Mouse (Mus musculus) liver, embryonic 11.5 days (tissue): ENCODE measurements around the gene Lmo2. TPM values are rescaled to one million over a fixed set of nuclear protein-coding genes. Genes with fewer than 3 reads are reported as not detected.

Source experiments
- ATAC-seq: fragments of 200-750 bp; cut with Nextera tagmentation; replicated peaks from 2 replicates; pipeline ENCODE4 v1.8.0; 2017; ENCODE audit warnings: moderate number of reproducible peaks, mild to moderate bottlenecking, moderate TSS enrichment, moderate library complexity; ENCODE audit not compliant: low FRiP score
- DNase-seq: peaks from one replicate; pipeline ENCODE4 v3.0.0-alpha.2; 2017; ENCODE audit warnings: low spot score
- H3K27ac ChIP-seq: fragments of 300-500 bp; sonication (generic); 2 replicates; pipeline ENCODE4 v1.5.1; 2014; ENCODE audit warnings: mild to moderate bottlenecking, low read depth, low read length, control low read depth
- H3K27me3 ChIP-seq: fragments of 300-500 bp; sonication (generic); replicated peaks from 2 replicates; pipeline ENCODE4 v1.6.1; 2014; ENCODE audit warnings: low read length, mixed read lengths; ENCODE audit not compliant: control insufficient read depth, insufficient read depth
- H3K36me3 ChIP-seq: fragments of 300-500 bp; sonication (generic); 2 replicates; pipeline ENCODE4 v1.6.1; 2014; ENCODE audit warnings: mild to moderate bottlenecking, low read length, moderate library complexity, mixed read lengths; ENCODE audit not compliant: control insufficient read depth, insufficient read depth
- H3K4me1 ChIP-seq: fragments of 300-500 bp; sonication (generic); replicated peaks from 2 replicates; pipeline ENCODE4 v1.6.1; 2014; ENCODE audit warnings: low read length, mixed read lengths; ENCODE audit not compliant: control insufficient read depth, insufficient read depth
- H3K4me2 ChIP-seq: fragments of 300-500 bp; sonication (generic); 2 replicates; pipeline ENCODE4 v1.6.1; 2014; ENCODE audit warnings: mild to moderate bottlenecking, control low read depth, moderate library complexity
- H3K4me3 ChIP-seq: fragments of 300-500 bp; sonication (generic); 2 replicates; pipeline ENCODE4 v1.5.1; 2014; ENCODE audit warnings: low read depth, low read length, control low read depth
- H3K9ac ChIP-seq: fragments of 300-500 bp; sonication (generic); 2 replicates; pipeline ENCODE4 v1.6.1; 2014; ENCODE audit warnings: low read depth, low read length, control low read depth
- H3K9me3 ChIP-seq: fragments of 300-500 bp; sonication (generic); 2 replicates; pipeline ENCODE4 v1.6.1; 2016; ENCODE audit warnings: low read length, inconsistent platforms, mixed read lengths; ENCODE audit not compliant: control insufficient read depth
- WGBS: fragments of 180-500 bp; shearing (Covaris S2); extraction: QIAGEN DNeasy Blood & Tissue Kit; methylation state at CpG from one replicate; pipeline ENCODE4 v1.1.7; 2014; 5-methylcytosine and 5-hydroxymethylcytosine counted together
- polyA plus RNA-seq: library from polyadenylated mRNA; unstranded; fragments of >200 nt; fragmentation: Nextera tagmentation; extraction: Ambion mirVana; gene quantifications from 2 replicates; pipeline ENCODE4 v1.2.1, GENCODE M21; 2014

Gene Lmo2
- polyA plus RNA-seq, 1 experiment from 2014 or later, result 191 TPM

DNA sequence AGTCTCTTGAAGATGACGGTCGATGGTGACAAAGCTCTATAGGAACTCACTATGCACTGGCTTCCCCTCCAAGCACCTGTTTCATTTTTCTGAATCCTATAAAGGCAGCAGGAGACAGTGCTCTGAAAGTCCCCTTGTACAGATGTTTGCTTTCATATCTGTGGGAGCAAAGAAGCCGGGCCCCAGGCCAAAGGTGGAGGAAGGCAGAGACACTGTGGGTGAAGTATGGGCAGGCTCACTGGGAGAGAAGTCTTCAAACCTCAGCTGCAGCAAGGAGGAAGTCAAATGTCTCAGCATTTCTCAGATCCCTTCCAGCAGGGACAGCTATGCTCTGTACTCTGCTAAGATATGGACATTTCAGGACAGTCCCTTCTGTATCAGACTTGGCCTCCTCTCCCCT, 7.6 kb downstream of the Lmo2 start:
- peak overlapping the region; percentile 18; the same call in 1 of the 2 replicates for H3K4me2 ChIP-seq
- peak overlapping the region; percentile 57 for H3K27ac ChIP-seq
- no peak overlapping the region for H3K9ac ChIP-seq
- no peak overlapping the region for H3K4me3 ChIP-seq
- no peak for DNase-seq
- H3K9me3 ChIP-seq, result no peaks in the 10 kb centered on the region
- no peak for ATAC-seq
- peaks cover 34% of the 10 kb centered on the region for H3K4me1 ChIP-seq
- H3K36me3 ChIP-seq, result peaks cover 3% of the 10 kb centered on the region; the same call in 1 of the 2 replicates
- 76% methylated on average over 3 of the region's 3 CpGs for WGBS
- no peaks in the 10 kb centered on the region for H3K27me3 ChIP-seq

DNA sequence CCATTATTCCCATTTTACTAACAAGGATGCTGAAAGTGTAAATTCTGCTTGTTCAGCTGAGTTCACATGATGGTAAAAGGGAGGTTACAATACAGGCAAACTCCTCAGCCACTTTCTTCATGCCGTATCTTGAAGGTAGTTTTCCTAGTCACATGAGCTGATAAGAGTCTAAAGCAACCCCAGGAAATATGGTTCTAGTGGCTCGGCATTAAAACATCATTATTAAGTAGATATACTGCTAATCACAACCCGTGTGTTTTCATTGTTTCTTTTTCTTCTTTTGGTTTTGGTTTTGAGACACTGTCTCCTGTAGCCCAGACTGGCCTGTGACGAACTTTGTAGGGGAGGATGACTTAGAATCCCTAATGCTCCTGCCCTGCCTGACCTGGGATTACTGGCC, 10.4 kb downstream of the Lmo2 start:
- peak overlapping the region; percentile 91 for H3K4me3 ChIP-seq
- H3K9ac ChIP-seq, result peak overlapping the region; percentile 98; the same call in 1 of the 2 replicates
- DNase-seq (no peak), ATAC-seq (no peak)
- H3K27me3 ChIP-seq, result peaks cover 3% of the 10 kb centered on the region; the same call in 1 of the 2 replicates
- H3K36me3 ChIP-seq, result peaks cover 5% of the 10 kb centered on the region
- WGBS, result 38% methylated on average over 4 of the region's 4 CpGs
- no peaks in the 10 kb centered on the region for H3K9me3 ChIP-seq
- H3K4me1 ChIP-seq, result peaks cover 30% of the 10 kb centered on the region
- H3K4me2 ChIP-seq, result peak overlapping the region; percentile 83
- peak overlapping the region; percentile 93; the same call in 1 of the 2 replicates for H3K27ac ChIP-seq

DNA sequence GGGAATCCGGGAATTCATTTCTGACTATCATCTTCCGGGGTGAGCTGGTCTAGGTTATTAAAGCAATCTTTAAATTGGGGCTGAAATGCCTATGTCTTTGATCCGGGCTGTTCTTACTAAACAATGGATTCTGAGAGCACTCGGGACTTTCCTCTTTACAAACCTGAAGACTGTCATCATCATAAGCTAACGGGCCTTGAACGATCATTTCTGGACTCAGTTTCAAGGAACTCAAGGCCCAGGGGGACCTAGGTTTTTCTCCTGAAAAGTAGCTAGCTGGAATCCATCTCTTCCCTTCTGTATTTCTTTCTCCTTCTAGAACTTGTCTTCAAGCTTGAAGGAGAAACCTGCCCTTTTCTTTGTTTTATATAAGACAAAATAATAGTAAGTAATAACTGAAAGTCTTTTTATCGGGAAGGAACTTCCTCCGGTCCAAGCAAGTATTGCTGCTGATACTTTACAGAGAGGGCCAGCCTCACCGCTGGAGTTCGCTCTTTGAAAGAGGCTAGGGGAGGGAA, 11.2 kb downstream of the Lmo2 start:
- peaks cover 3% of the 10 kb centered on the region; the same call in 1 of the 2 replicates for H3K27me3 ChIP-seq
- H3K4me2 ChIP-seq, result peak overlapping the region; percentile 83
- no peaks in the 10 kb centered on the region for H3K9me3 ChIP-seq
- H3K9ac ChIP-seq, result peak overlapping the region; percentile 98
- 19% methylated on average over 10 of the region's 10 CpGs for WGBS
- ATAC-seq (no peak), DNase-seq (no peak)
- peak overlapping the region; percentile 93 for H3K27ac ChIP-seq
- H3K36me3 ChIP-seq, result peaks cover 10% of the 10 kb centered on the region
- H3K4me1 ChIP-seq, result peaks cover 31% of the 10 kb centered on the region
- H3K4me3 ChIP-seq, result peak overlapping the region; percentile 91

DNA sequence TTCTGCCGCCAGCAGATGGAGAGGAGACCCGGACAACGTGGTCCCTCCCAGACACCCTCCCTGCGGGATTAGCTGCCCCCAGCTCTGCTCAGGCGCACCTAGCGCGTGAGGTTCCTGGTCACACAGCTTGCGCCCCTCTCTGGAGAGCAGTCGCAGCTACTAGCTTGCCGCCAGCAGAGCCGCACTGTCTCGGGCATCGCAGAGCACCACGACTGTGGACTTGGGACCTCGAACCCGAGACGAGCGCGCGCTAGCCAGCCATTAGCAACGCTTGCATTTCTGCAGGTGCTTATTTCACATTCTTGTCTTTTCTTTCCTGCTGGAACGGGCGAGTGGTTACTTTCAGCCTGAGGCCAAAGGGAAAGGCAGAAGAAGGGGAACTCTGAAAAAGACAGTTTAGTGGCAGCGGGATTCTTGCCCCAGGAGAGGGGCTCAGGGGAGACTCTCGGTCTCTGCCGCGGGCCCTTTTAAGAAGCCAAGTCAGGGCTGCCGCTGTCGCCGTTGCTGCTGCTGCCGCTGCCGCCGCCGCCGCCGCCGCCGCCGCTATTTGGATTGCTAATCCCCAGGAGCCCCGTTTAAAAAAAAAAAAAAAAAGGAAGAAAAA, 11.8 kb downstream of the Lmo2 start:
- WGBS, result under 1% methylated on average over 40 of the region's 40 CpGs
- H3K27ac ChIP-seq, result peak overlapping the region; percentile 93
- peaks cover 30% of the 10 kb centered on the region for H3K4me1 ChIP-seq
- peaks cover 10% of the 10 kb centered on the region for H3K36me3 ChIP-seq
- H3K27me3 ChIP-seq, result peaks cover 3% of the 10 kb centered on the region; the same call in 1 of the 2 replicates
- DNase-seq (peak; percentile 79), ATAC-seq (peak; percentile 91)
- peak overlapping the region; percentile 98 for H3K9ac ChIP-seq
- peak overlapping the region; percentile 83 for H3K4me2 ChIP-seq
- peak overlapping the region; percentile 91 for H3K4me3 ChIP-seq
- no peaks in the 10 kb centered on the region for H3K9me3 ChIP-seq

DNA sequence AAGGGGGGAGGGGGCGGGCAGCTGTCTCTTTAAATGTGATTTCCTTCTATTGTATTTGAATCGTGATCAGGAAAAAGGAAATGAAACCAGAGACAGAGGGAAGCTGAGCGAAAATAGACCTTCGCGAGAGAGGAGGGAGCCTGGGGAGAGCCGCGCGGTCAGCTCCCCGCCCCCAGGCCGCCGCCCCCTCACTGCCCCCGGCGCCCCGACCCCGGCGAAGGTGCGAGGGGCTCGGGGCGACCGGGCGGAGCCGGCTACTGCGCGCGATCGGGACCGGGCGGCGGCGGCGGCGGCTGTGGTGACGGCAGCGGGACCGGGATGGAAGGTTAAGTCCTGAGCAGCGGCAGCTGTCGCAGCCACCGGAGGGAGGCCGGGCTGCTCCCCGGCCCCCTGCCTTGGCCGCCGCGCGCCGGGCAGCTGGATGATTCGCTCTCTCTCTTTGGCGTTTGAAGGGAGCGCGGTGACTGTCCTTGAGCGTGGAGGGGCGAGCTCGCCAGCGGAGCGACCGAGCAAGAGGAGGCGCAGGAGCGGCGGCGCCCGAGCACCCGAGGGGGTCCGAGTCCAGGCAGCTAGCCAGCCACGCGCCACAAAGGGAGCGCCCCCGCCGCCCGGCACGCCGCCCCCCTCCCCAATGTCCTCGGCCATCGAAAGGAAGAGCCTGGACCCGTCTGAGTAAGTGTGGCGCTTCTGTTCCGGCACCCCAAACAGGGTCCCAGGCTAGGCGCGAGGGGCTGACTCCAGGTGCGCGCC, 12.4 kb downstream of the Lmo2 start:
- peaks cover 3% of the 10 kb centered on the region; the same call in 1 of the 2 replicates for H3K27me3 ChIP-seq
- under 1% methylated on average over 62 of the region's 79 CpGs for WGBS
- H3K9me3 ChIP-seq, result no peaks in the 10 kb centered on the region
- ATAC-seq, result 0 out of 2 replicates have a peak, but pooled peaks have one; percentile 13
- peaks cover 23% of the 10 kb centered on the region for H3K4me1 ChIP-seq
- H3K36me3 ChIP-seq, result peaks cover 7% of the 10 kb centered on the region
- H3K27ac ChIP-seq, result peak overlapping the region; percentile 93
- peak overlapping the region; percentile 83 for H3K4me2 ChIP-seq
- DNase-seq, result peak; percentile 67
- peak overlapping the region; percentile 98 for H3K9ac ChIP-seq
- peak overlapping the region; percentile 91 for H3K4me3 ChIP-seq

DNA sequence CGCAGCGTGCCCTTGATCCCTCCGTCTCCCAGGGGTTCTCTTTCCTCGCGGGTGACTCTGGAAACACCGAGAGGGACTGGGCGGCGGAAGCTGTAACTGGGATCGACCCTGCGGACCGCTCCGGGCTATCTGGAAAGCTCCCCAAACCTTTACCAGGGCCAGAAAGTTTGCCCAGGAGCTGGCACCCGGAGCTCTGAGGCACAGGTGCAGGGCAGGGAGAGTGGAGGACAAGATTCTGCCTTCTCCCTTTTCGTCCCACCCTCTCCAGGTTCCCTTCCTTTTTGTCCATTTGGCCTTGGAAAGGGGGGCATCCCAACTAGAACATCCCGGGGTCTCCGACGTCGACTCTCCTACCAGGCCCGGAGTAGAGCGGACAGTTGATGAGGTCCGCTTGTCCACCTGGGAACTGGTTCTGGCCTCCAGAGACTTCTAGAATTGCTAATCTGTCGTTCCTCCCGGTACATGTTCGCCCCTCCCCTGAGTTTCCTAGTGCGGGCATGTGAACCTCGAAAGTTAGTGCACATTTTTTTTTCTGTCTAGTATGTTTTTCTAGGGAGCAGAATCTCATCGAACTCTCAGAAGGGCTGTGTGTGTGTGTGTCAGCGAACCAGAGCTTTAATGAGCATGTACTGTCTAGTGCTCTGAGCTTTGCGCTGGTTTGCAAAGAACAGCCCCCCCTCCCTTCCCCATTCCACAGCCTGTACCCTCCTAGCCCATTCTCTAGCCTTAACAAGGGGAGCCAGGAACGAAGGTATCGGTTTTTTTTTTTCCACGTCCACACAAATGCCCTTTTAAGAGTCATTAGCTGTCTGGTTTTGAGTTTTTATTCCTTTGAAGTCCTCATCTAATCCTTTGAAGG, 13.2 kb downstream of the Lmo2 start:
- Histone ChIP-seq H3K27ac (peak overlapping the region; percentile 93), H3K9ac (peak overlapping the region; percentile 98), H3K4me1 (peaks cover 21% of the 10 kb centered on the region), H3K4me3 (peak overlapping the region; percentile 91), H3K4me2 (peak overlapping the region; percentile 83), H3K9me3 (no peaks in the 10 kb centered on the region), H3K27me3 (peaks cover 3% of the 10 kb centered on the region; the same call in 1 of the 2 replicates), H3K36me3 (peaks cover 13% of the 10 kb centered on the region)
- DNase-seq, result no peak
- WGBS, result 2% methylated on average over 32 of the region's 32 CpGs
- no peak for ATAC-seq

DNA sequence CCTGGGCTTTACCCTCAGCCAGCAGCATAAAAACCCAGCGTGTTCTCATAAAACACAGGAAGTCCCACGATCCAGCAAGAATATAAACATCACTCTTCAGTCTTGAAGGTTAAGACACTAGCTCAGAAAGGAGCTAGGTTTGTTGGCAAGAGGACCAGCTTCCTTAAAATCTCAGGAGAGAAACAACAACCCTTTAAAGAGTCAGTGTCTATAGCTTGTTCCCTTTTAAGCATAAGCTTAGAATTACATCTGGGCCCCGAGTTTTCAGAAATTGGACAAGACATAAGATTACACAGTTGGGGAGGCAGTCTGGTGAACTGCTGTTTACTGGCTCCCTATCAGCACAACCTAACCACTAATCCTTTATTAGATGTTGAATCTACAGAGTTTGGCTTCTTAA, 14.1 kb downstream of the Lmo2 start:
- 12% methylated on average over 3 of the region's 3 CpGs for WGBS
- no peak for DNase-seq
- Histone ChIP-seq H3K27ac (peak overlapping the region; percentile 93), H3K9ac (peak overlapping the region; percentile 98), H3K4me1 (peaks cover 15% of the 10 kb centered on the region), H3K9me3 (no peaks in the 10 kb centered on the region), H3K4me2 (peak overlapping the region; percentile 83), H3K27me3 (peaks cover 3% of the 10 kb centered on the region; the same call in 1 of the 2 replicates), H3K4me3 (peak overlapping the region; percentile 91), H3K36me3 (peaks cover 13% of the 10 kb centered on the region)
- no peak for ATAC-seq

DNA sequence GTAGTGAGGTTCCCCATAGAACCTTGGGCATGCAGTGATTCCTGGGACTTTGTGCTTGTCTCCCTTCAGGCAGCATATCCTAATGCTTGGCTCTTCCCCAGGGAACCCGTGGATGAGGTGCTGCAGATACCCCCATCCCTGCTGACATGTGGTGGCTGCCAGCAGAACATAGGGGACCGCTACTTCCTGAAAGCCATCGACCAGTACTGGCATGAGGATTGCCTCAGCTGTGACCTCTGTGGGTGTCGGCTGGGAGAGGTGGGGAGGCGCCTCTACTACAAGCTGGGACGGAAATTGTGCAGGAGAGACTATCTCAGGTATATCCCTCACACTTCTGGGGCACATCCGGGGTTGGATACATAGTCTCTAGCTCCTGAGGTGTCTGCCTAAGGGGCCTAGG, 18.1 kb downstream of the Lmo2 start:
- 67% methylated on average over 7 of the region's 7 CpGs for WGBS
- no peaks in the 10 kb centered on the region for H3K9me3 ChIP-seq
- no peak overlapping the region for H3K9ac ChIP-seq
- H3K27ac ChIP-seq, result no peak overlapping the region
- peaks cover 11% of the 10 kb centered on the region for H3K4me1 ChIP-seq
- H3K36me3 ChIP-seq, result peaks cover 24% of the 10 kb centered on the region
- DNase-seq, result no peak
- H3K4me3 ChIP-seq, result no peak overlapping the region
- no peak overlapping the region for H3K4me2 ChIP-seq
- ATAC-seq, result no peak
- H3K27me3 ChIP-seq, result peaks cover 3% of the 10 kb centered on the region; the same call in 1 of the 2 replicates
